Mouse (Mus musculus) MEL (cell line): ENCODE measurements at regions not wholly inside any gene's neighbourhood (a gene's known extent, or its start where the extent isn't known, plus 50 kb on each side); places are given as distances from the start of the nearest gene placed in this dataset.

Experiments used
- DNase-seq: peaks from one replicate; pipeline ENCODE4 v3.0.0; 2011; ENCODE audit warnings: low read depth, low spot score
- H3K27ac ChIP-seq: 2 replicates; pipeline ENCODE4 v1.5.1; 2012; ENCODE audit warnings: low read depth, mild to moderate bottlenecking, control low read depth, low read length, moderate library complexity; ENCODE audit not compliant: control insufficient read depth
- H3K27me3 ChIP-seq, 2 experiments: fragments of 150-350 bp in 1 of 2; sonication (generic) in 1 of 2; 2 replicates each; pipeline ENCODE4 v1.6.1; 2012; ENCODE audit warnings: low read length in 2 of 2, mild to moderate bottlenecking in 2 of 2, improper control_type of control experiment in 1 of 2, moderate library complexity in 1 of 2; ENCODE audit not compliant: insufficient read depth in 2 of 2, control insufficient read depth in 1 of 2
- H3K36me3 ChIP-seq, 2 experiments: 2 replicates each; pipeline ENCODE4 v1.6.1; 2012 to 2014; ENCODE audit warnings: low read length in 2 of 2, improper control_type of control experiment in 1 of 2, inconsistent platforms in 1 of 2, mild to moderate bottlenecking in 1 of 2; ENCODE audit not compliant: insufficient read depth in 2 of 2, control insufficient read depth in 1 of 2
- H3K4me1 ChIP-seq, 2 experiments: fragments of 150-350 bp in 1 of 2; sonication (generic) in 1 of 2; 2 replicates each; pipeline ENCODE4 v1.6.1; 2012; ENCODE audit warnings: low read length in 2 of 2, improper control_type of control experiment in 1 of 2, mild to moderate bottlenecking in 1 of 2; ENCODE audit not compliant: insufficient read depth in 2 of 2, control insufficient read depth in 1 of 2
- H3K4me3 ChIP-seq, 2 experiments: fragments of 150-350 bp in 1 of 2; sonication (generic) in 1 of 2; 2 replicates each; pipeline ENCODE4 v1.5.1; 2012; ENCODE audit warnings: low read depth in 2 of 2, low read length in 2 of 2, mild to moderate bottlenecking in 2 of 2, moderate library complexity in 2 of 2, control low read depth in 1 of 2, improper control_type of control experiment in 1 of 2; ENCODE audit not compliant: control insufficient read depth in 1 of 2, insufficient read depth in 1 of 2
- H3K79me2 ChIP-seq: 2 replicates; pipeline ENCODE4 v1.6.1; 2012; ENCODE audit warnings: mild to moderate bottlenecking, low read length, moderate library complexity; ENCODE audit not compliant: control insufficient read depth, poor library complexity, insufficient read depth
- H3K9ac ChIP-seq: 2 replicates; pipeline ENCODE4 v1.6.1; 2012; ENCODE audit warnings: low read depth, mild to moderate bottlenecking, control low read depth, low read length, moderate library complexity; ENCODE audit not compliant: control insufficient read depth, poor library complexity, severe bottlenecking
- H3K9me3 ChIP-seq: fragments of 150-350 bp; sonication (generic); replicated peaks from 2 replicates; pipeline ENCODE4 v1.6.1; 2012; ENCODE audit warnings: mild to moderate bottlenecking, low read length, improper control_type of control experiment, moderate library complexity; ENCODE audit not compliant: insufficient read depth
- BHLHE40 ChIP-seq: IDR thresholded peaks from 2 replicates; pipeline ENCODE4 v1.6.1; 2012; ENCODE audit warnings: low read depth, mild to moderate bottlenecking, inconsistent platforms, low read length, improper control_type of control experiment, borderline replicate concordance
- CHD1 ChIP-seq: IDR thresholded peaks from 2 replicates; pipeline ENCODE4 v1.6.1; 2012; ENCODE audit warnings: low read depth, mild to moderate bottlenecking, inconsistent platforms, low read length, improper control_type of control experiment
- ELF1 ChIP-seq: IDR thresholded peaks from 2 replicates; pipeline ENCODE4 v1.6.1; 2014; ENCODE audit warnings: low read depth, mild to moderate bottlenecking, inconsistent platforms, low read length, improper control_type of control experiment, moderate library complexity
- EP300 ChIP-seq, 2 experiments: IDR thresholded peaks; 2 replicates each; pipeline ENCODE4 v1.6.1; 2011; ENCODE audit warnings: improper control_type of control experiment in 2 of 2, low read length in 2 of 2, low read depth in 1 of 2, mild to moderate bottlenecking in 1 of 2
- GABPA ChIP-seq: IDR thresholded peaks from 2 replicates; pipeline ENCODE4 v1.6.1; 2012; ENCODE audit warnings: low read depth, mild to moderate bottlenecking, inconsistent platforms, low read length, improper control_type of control experiment, moderate library complexity
- GATA1 ChIP-seq: IDR thresholded peaks from 2 replicates; pipeline ENCODE4 v1.6.1; 2011; ENCODE audit warnings: low read depth, low read length, improper control_type of control experiment
- JUND ChIP-seq: IDR thresholded peaks from 2 replicates; pipeline ENCODE4 v1.6.1; 2011; ENCODE audit warnings: low read depth, mild to moderate bottlenecking, improper control_type of control experiment, low read length
- MAX ChIP-seq: IDR thresholded peaks from 2 replicates; pipeline ENCODE4 v1.6.1; 2011; ENCODE audit warnings: low read length, improper control_type of control experiment
- MYB ChIP-seq: IDR thresholded peaks from 2 replicates; pipeline ENCODE4 v1.6.1; 2011; ENCODE audit warnings: mild to moderate bottlenecking, low read depth, low read length, improper control_type of control experiment
- MYC ChIP-seq: IDR thresholded peaks from 2 replicates; pipeline ENCODE4 v1.6.1; 2011; ENCODE audit warnings: low read depth, mild to moderate bottlenecking, low read length, improper control_type of control experiment, moderate library complexity
- NRF1 ChIP-seq: IDR thresholded peaks from 2 replicates; pipeline ENCODE4 v1.6.1; 2014; ENCODE audit warnings: low read depth, mild to moderate bottlenecking, inconsistent platforms, low read length, improper control_type of control experiment, moderate library complexity; ENCODE audit not compliant: poor library complexity, insufficient read depth, severe bottlenecking
- RAD21 ChIP-seq: IDR thresholded peaks from 2 replicates; pipeline ENCODE4 v1.6.1; 2011; ENCODE audit warnings: mild to moderate bottlenecking, low read depth, low read length, improper control_type of control experiment
- RCOR1 ChIP-seq: IDR thresholded peaks from 2 replicates; pipeline ENCODE4 v1.6.1; 2012; ENCODE audit warnings: low read depth, mild to moderate bottlenecking, inconsistent platforms, low read length, improper control_type of control experiment
- SIN3A ChIP-seq: IDR thresholded peaks from 2 replicates; pipeline ENCODE4 v1.6.1; 2012; ENCODE audit warnings: low read length, improper control_type of control experiment, inconsistent platforms
- TBP ChIP-seq: IDR thresholded peaks from 2 replicates; pipeline ENCODE4 v1.8.0; 2011; ENCODE audit warnings: low read depth, low read length, improper control_type of control experiment
- TCF12 ChIP-seq: IDR thresholded peaks from 2 replicates; pipeline ENCODE4 v1.6.1; 2014; ENCODE audit warnings: low read depth, mild to moderate bottlenecking, inconsistent platforms, low read length, improper control_type of control experiment, moderate library complexity
- UBTF ChIP-seq: IDR thresholded peaks from 2 replicates; pipeline ENCODE4 v1.6.1; 2012; ENCODE audit warnings: low read depth, mild to moderate bottlenecking, inconsistent platforms, low read length, improper control_type of control experiment, moderate library complexity, borderline replicate concordance; ENCODE audit not compliant: insufficient read depth
- ZC3H11A ChIP-seq: IDR thresholded peaks from 2 replicates; pipeline ENCODE4 v1.6.1; 2012; ENCODE audit warnings: low read depth, mild to moderate bottlenecking, inconsistent platforms, low read length, improper control_type of control experiment
- ZKSCAN1 ChIP-seq: IDR thresholded peaks from 2 replicates; pipeline ENCODE4 v1.6.1; 2012; ENCODE audit warnings: low read depth, mild to moderate bottlenecking, inconsistent platforms, low read length, improper control_type of control experiment, moderate library complexity
- ZMIZ1 ChIP-seq: IDR thresholded peaks from 2 replicates; pipeline ENCODE4 v1.6.1; 2012; ENCODE audit warnings: low read depth, mild to moderate bottlenecking, inconsistent platforms, low read length, improper control_type of control experiment, moderate library complexity

DNA sequence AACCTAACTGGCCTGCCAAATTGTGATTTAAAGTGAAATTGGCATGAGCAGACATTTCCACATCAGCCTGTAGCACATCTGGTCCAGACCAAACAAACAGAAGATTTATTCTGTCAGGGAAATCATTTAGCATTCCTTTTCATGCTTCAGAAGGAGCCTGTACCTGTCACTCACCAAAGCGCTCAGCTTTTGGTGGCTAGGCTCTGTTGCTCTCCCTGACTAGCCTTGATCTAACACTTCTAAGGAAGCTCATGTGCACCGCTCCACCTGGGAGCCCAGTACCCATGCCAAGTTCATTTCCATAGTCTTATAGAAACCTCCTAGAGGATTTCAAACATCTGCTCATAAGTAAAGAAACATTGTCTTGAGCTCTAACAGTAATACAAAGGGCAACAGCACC is 253.8 kb upstream of the Tfap2d start:
- no peaks in the 10 kb centered on the region for H3K27me3 ChIP-seq
- H3K9ac ChIP-seq, result no peak overlapping the region
- no peak for DNase-seq
- H3K36me3 ChIP-seq, result no peaks in the 10 kb centered on the region
- no peak for TF ChIP-seq SIN3A
- no peak for TF ChIP-seq JUND
- TF ChIP-seq EP300 (IDR thresholded peaks at IDR 0.05; ENCODE audit: low read depth in 1 of 2, low read length in 2 of 2), result no peak
- no peak for TF ChIP-seq MYC
- TF ChIP-seq TCF12, result no peak
- TF ChIP-seq UBTF, result no peak
- TF ChIP-seq RCOR1, result no peak
- TF ChIP-seq MYB, result no peak
- TF ChIP-seq ZKSCAN1, result no peak
- TF ChIP-seq BHLHE40, result no peak
- TF ChIP-seq CHD1, result no peak
- TF ChIP-seq GATA1, result no peak
- no peak for TF ChIP-seq TBP
- no peaks in the 10 kb centered on the region for H3K9me3 ChIP-seq
- no peaks in the 10 kb centered on the region for H3K79me2 ChIP-seq
- H3K27ac ChIP-seq, result no peak overlapping the region
- no peaks in the 10 kb centered on the region for H3K4me1 ChIP-seq
- no peak overlapping the region for H3K4me3 ChIP-seq

DNA sequence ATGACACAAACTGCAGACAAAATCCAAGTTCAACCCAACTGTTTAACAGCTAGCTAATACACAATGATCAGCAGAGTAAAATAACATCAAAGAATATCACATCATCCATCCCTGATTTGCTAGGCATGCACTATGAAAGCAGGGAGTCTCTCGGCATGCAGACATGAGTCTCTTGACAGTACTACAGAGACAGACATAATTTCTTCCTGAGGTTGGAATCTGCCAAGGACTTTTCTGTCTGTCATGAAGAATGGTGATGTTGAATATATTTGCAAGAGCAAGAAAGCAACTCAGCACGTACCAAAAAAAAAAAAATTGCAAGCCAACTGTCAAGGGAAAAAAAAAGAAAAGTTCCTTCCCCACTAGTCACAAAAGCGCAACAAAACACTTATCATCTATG is 245.4 kb upstream of the Tfap2d start:
- TF ChIP-seq GABPA (no peak), NRF1 (no peak), ZC3H11A (no peak), MYC (no peak), RCOR1 (no peak), MAX (no peak), ZMIZ1 (no peak), CHD1 (no peak), ELF1 (no peak), RAD21 (no peak)
- H3K36me3 ChIP-seq, result no peaks in the 10 kb centered on the region

More for the DNA sequence above, 245.4 kb upstream of the Tfap2d start:
- no peak for DNase-seq
- H3K79me2 ChIP-seq, result no peaks in the 10 kb centered on the region
- no peak overlapping the region for H3K4me3 ChIP-seq
- H3K27me3 ChIP-seq, result no peaks in the 10 kb centered on the region
- H3K9ac ChIP-seq, result no peak overlapping the region
- H3K4me1 ChIP-seq, result no peaks in the 10 kb centered on the region
- H3K9me3 ChIP-seq, result no peaks in the 10 kb centered on the region
- no peak overlapping the region for H3K27ac ChIP-seq
